Mouse (Mus musculus) cerebellum, adult (tissue): ENCODE measurements around the gene Arl6.

Experiments
- ATAC-seq: cut with Nextera tagmentation; 2 replicates; pipeline ENCODE4 v1.9.2; 2017; ENCODE audit warnings: mild to moderate bottlenecking, moderate library complexity, mixed read lengths; ENCODE audit not compliant: insufficient number of reproducible peaks, low FRiP score, low TSS enrichment

The Arl6 gene

DNA sequence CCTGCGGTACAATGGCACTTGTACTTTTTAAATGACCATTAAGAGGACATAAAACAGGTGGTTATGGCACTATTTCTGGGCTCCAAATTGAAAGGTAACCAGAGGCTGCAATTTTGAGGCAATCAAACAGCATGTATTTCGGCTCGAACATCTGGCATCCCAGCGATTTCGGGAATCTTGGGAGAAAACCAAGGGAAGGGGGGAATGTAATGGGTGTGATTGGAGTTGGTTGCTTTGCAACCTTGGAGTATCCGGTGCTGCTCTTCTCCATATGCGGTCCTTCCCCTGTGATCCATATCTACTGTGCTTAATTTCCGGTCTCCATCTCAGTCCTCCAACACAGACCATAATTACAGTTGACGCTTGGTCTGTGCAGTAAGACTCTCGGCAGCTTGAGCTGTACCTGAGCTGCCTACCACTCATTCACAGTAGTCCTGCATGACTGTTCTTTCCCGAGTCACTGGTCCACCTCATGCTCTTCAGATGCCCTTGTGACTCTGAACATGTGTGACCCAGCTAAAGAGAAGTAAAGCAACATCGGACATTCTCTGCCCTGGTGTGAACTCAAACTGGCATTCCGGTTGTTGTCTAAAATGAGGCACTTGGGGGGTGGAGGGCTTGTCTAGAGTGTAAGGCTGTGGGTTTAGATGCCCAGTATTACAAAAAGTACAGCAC, 50.7 kb downstream of the Arl6 start:
- no peak for ATAC-seq

DNA sequence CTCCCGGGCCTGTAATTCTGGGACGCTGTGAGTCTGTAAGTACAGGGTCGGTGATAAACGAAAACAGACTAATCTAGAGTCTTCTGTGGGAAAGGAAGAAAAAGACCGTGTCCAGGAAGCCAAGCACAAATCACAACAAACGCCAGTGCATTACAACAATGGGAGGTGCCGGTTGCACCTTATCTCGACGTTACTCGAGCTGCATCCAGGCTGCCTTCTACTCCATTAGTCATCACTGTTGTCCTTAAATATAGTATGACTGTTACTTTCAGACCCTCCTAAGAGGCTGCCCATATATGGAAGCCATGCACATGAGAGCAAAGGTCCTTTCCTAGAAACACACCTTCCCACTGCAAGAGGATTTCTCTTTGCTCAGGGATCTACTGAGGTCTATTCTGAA, 51.4 kb downstream of the Arl6 start:
- ATAC-seq = no peak

DNA sequence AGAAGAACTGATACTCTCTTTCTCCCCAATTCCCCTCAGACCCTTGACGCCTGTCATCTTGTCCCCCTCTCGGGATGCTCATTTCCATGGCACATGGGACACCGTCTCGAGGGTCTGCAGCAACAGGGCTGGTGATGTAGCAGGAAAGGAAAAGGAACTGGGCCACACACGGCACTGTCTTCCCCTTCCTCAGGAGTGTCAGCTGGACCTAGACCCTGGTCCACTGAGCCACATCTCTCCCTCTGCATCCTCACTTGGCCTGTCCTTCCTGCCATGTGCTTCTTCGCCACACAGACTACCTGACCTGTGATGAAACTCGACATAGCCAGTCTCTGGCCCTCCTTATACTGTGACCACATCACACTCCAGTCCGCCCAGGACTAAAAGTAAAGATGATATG, 52.3 kb downstream of the Arl6 start:
- no peak for ATAC-seq

DNA sequence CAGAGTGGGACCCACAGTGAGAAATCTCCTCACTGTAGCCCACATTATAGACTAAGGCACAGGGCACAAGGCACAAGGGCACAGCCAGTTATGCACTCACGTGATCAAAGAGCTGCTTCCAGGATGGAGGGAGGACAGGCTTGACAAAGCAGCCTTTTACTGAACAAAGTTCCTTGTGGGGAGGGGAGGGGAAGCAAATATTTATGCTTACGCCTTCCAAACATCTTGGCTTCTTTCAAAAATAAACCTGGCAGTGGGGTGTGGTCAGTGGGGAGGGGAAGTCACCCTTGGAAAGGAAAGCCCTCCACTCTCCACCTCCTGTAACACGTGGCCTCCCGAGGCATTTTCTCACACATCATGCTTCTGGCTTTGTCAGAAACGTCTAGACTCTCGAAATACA, 52.9 kb downstream of the Arl6 start:
- ATAC-seq = no peak

DNA sequence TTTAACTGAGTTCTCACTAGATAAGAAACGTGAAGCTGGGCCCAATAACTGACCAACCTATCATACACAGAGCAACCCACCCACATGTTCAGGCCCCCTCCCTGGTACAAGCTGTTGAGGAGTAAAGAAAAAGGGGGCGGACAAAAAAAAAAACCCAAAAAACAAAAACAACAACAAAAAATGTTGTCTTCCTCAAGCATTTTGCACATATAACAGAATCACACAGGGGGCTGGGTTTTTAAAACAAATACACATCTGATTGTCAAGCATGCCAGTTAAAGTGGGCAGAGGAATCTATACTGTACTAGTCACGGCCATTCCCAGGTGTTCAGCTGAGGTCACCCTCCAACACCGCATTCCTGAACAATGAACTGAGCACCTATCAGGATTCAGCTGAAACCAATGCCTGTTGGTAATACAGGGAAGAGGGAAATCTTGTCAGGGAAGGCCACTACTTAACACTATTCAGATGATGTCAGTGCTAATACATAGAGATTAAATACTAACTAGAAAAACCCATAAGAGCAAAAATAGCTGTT, 53.4 kb downstream of the Arl6 start:
- ATAC-seq = no peak

DNA sequence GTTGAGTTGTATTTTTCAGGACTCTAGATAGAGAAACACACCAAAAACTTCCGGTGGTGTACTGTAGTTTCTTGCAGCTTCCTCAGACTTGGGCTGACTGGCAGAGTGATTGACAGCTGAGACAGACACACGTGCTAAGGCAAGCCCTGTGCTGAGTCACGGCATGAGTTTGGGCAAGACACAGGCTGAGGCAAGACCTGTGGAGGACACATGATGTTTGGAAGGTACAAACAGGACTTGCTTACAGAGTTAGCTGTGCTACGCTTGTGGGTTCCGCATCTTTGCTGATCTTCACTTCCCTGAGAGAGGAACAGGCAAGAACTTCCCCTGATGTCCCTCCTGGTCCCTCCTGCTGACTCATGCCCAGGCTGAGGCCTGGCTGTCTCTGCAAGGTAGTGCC, 55.7 kb downstream of the Arl6 start:
- no peak for ATAC-seq

DNA sequence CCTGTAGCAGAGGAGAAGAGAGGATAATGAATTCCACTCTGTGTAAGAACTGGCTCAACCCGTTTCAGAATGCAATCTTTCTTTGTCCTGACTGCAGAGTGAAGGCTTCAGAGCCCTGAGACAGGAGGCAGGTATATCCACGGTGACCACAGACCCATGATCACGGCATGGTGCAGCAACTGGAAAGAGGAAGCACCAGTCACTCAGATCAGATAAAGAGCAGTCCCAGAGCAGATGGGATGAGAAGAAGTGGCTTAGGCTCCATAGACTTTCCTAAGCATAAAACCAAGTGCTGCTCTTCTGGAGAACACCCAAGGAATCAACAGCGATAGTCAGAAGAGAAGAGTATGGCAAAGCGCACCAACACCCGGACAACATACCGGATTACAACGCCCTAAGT, 60.0 kb downstream of the Arl6 start:
- ATAC-seq = no peak

DNA sequence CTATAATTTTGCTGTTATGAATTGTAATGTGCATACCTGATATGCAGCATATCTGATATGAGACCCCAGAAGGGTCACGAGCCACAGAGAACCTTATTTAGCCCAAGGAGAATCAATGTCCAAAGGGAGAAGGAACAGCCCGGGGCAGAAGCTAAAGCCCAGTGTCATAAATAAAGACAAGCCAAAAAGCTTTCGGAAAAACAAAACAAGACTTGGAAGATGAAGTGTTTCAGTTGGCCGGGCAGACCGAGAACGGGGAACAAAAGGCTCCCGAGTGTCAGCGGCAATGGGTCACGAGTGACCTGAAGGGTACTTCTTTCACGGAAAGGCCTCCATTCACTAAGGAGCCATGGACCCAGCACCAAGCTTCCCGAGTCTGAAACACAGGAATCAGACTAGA, 65.2 kb downstream of the Arl6 start:
- no peak for ATAC-seq

DNA sequence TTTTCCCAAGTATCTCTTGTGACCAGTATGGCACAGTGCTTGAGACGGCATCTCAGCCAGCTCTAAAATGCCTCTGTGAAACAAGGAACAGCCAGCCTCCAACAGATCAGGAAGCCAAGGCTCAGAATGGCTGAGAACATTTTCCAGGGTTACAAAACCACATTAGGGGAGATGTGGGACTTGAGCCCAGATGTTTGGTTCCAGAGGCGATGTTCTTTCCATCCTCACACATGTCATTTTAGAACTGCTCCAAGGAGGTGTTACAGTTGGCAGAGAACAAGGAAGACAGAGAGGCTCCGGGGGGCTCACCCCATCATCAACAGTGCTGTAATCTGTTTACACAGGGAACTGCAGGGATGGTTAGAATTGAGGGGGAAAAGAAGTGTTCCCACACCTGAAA, 66.5 kb downstream of the Arl6 start:
- no peak for ATAC-seq

DNA sequence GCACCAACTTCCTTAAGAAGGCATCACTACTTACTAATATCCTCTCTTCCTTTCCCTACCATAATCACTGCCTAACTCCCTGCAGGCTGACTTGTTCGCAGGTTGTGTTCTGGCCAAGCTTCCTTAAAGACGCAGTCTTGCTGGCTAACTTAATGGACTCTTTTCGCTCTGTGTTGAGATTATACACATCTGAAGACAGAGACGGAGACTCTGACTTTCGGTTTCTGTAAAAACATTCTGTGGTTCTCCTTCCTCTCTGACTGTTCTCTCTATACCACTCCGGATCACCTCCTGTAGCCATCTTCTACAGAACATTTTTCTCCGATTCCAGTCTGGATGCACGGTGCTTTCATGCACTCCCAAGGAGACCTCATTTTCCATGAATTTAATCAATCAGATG, 68.4 kb downstream of the Arl6 start:
- ATAC-seq = no peak

DNA sequence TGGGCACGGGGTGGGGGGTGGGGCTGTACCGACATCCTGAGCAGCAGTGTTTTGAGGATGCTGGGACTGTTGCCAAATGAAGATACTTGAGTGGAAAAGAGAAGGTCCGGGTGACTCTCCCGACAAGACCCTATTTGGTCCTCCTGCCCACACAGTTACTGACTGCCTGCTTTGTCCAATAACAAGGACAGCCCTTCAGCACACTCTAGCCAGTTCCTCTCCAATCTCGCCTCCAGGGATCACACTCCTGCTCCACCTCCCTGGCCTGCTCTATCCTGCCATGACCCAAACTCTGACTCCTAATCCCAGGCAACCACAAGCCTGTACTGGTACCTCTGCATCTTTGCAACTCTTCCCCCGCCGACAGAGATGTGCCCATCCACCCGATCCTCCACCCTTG, 69.4 kb downstream of the Arl6 start:
- ATAC-seq = no peak

DNA sequence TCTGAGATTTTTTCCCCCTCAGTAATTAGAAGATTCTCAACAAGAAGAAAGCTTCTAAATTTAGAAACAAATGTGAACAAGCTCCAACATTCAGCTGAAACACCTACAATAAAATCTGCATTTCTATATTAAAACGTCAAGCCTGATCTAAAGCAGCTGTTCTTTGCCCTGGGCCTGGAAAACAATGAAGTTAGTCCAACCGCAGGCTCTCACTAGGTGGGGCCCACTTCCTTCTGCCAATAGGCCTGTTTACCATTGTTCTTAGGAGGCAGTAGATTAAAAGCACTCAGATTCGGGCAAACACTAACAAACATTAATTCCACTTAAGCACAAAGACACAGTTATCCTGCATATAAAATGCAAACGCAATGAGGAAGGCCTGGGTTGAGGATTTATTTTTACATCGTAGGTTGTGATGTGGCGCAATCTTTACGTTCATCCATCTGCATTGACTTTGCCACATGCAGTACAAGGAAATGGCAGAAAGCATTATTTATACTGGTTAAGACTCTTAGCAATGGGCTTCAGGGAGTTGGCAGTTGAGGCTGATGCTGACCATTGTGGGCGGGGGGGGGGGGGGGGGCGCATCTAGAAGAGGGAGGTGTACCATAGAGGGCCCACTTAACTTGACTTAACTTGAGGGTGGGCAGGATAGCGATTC, 71.3 kb downstream of the Arl6 start:
- no peak for ATAC-seq

DNA sequence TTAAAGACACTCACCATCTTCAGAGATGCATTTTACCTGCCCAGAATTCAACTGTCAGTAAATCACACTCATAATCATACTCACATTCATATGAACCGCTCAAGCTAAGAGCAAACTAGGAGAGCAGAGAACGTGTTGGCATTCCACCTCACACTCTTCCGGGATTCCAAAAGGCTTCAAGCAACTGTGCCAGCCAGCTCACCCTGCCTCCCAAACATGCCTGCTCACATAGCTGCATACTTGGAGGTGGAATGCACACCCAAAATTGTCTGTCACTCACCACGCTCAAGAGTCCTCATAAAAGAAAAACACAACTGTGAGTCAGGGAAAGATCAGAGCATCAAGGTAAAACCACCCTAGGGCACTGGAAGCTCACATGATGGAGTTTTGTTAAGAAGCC, 72.8 kb downstream of the Arl6 start:
- no peak for ATAC-seq

DNA sequence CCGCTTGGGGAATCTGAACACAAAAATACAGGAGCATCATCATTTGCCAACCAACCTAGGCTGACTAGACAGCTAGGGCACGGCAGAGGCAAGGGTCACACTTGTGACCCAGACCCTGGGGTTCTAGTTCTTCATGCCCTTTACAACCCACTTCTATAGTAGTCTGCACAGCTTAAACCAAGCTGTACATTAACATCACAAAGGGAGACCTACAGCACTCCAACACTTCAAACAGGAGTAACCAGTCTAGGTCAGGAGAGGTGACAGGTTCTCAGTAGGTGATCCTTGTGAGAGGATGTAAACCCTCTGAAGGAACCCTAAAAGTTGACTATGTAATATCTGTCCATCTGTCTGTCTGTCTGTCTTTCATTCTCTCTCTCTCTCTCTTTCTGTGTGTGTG, 73.6 kb downstream of the Arl6 start:
- ATAC-seq = no peak

DNA sequence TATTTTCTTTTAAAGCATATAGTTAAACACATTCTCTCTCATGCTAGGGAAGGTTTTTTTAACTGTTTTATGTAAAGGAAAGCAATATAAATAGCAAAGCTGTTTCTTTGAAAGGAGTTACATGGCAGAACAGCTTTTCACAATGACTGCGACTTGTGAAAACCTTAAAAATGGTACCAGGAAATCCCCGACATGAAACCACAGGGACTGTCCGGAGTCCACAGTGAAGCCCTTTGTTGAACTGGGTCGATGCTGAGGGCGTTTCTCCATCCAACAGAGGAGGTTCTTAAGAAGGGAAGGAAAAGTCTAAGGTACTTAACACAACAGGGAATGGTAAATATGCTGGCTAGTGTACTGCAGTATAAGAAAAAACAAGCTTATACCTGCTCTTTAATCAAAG, 75.2 kb downstream of the Arl6 start:
- no peak for ATAC-seq
